In genomic region chr1:86434001-86434400, GRCm38 (mm10) we compare ENCODE assay signal across 8 mouse cellular contexts. TPM values are rescaled to one million over a fixed set of nuclear protein-coding genes. Genes with fewer than 3 reads are reported as not detected.
DNase-seq lines count a peak whose midpoint lies in the region; ATAC-seq lines count a peak whose summit lies in the region.

No protein-coding gene starts in this region.

- peak overlapping the region; percentile 86 for H3K4me2 ChIP-seq in intestine, embryonic 15.5 days (replicated peaks)
- peak overlapping the region; percentile 74 for H3K4me2 ChIP-seq in stomach, embryonic 14.5 days (replicated peaks; ENCODE audit: low read depth, low read length)

- peak overlapping the region; percentile 94 for H3K27ac ChIP-seq in intestine, embryonic 15.5 days
- H3K27ac ChIP-seq in stomach, embryonic 14.5 days (ENCODE audit: low read length), result peak overlapping the region; percentile 99

- no peaks in the 10 kb centered on the region for H3K36me3 ChIP-seq in intestine, embryonic 15.5 days
- no peaks in the 10 kb centered on the region for H3K36me3 ChIP-seq in stomach, embryonic 14.5 days (ENCODE audit: control insufficient read depth, insufficient read depth, low read length)

- peak; percentile 65 for ATAC-seq in intestine, embryonic 15.5 days
- peak; percentile 56 for ATAC-seq in stomach, embryonic 14.5 days (ENCODE audit: insufficient number of reproducible peaks, insufficient read depth, low FRiP score, low read depth)

- DNase-seq in cerebellum, adult 11-12 months, result peak; percentile 79
- DNase-seq in cerebellum, postnatal 36 days, result no peak
- peak; percentile 37 for DNase-seq in thymus, postnatal 0 days (ENCODE audit: low spot score)
- no peak for DNase-seq in thymus, postnatal 36 days
- peak; percentile 64 for DNase-seq in gastrocnemius, postnatal 10 days
- peak; percentile 74 for DNase-seq in lung, postnatal 25 days (ENCODE audit: low spot score)

- peak overlapping the region; percentile 50 for H3K4me3 ChIP-seq in intestine, embryonic 15.5 days (replicated peaks)
- H3K4me3 ChIP-seq in stomach, embryonic 14.5 days (ENCODE audit: low read depth, low read length), result peak overlapping the region; percentile 40

- H3K9ac ChIP-seq in intestine, embryonic 15.5 days, result peak overlapping the region; percentile 46
- H3K9ac ChIP-seq in stomach, embryonic 14.5 days (replicated peaks; ENCODE audit: low read depth, low read length), result peak overlapping the region; percentile 26

- H3K4me1 ChIP-seq in intestine, embryonic 15.5 days (replicated peaks), result peaks cover 35% of the 10 kb centered on the region
- H3K4me1 ChIP-seq in stomach, embryonic 14.5 days (ENCODE audit: control insufficient read depth, insufficient read depth, low read length), result peaks cover 22% of the 10 kb centered on the region

- 0% methylated on average over 12 of the region's 12 CpGs for WGBS in intestine, embryonic 15.5 days
- 0% methylated on average over 12 of the region's 12 CpGs for WGBS in stomach, embryonic 14.5 days

- H3K9me3 ChIP-seq in intestine, embryonic 15.5 days, result no peaks in the 10 kb centered on the region
- no peaks in the 10 kb centered on the region for H3K9me3 ChIP-seq in stomach, embryonic 14.5 days (ENCODE audit: control insufficient read depth, low read depth, low read length)

- no peaks in the 10 kb centered on the region for H3K27me3 ChIP-seq in intestine, embryonic 15.5 days (replicated peaks)
- no peaks in the 10 kb centered on the region for H3K27me3 ChIP-seq in stomach, embryonic 14.5 days (ENCODE audit: control insufficient read depth, insufficient read depth, low read length)

RNA-seq across cellular contexts. Expression of gene Tex44, which starts 7.9 kb away (rescaled TPM):
- 0.08 TPM in 1 of 2 replicates, not detected in the other for polyA plus RNA-seq in thymus, postnatal 0 days (2015; fragmentation: Nextera tagmentation; extraction: Ambion mirVana)
- not detected for total RNA-seq in gastrocnemius, postnatal 10 days (2021)
- not detected in 2 replicates for polyA plus RNA-seq in intestine, embryonic 15.5 days (2015; fragmentation: Nextera tagmentation; extraction: Ambion mirVana)
- polyA plus RNA-seq in stomach, embryonic 14.5 days (2014; fragmentation: Nextera tagmentation; extraction: Ambion mirVana), result not detected in 2 replicates

RNA-seq across cellular contexts. Expression of gene Nmur1, which starts 8.0 kb away (rescaled TPM):
- 0.17 TPM in 1 of 2 replicates, not detected in the other for polyA plus RNA-seq in thymus, postnatal 0 days (2015; fragmentation: Nextera tagmentation; extraction: Ambion mirVana)
- total RNA-seq in gastrocnemius, postnatal 10 days (2021), result not detected
- polyA plus RNA-seq in intestine, embryonic 15.5 days (2015; fragmentation: Nextera tagmentation; extraction: Ambion mirVana), result 0.27 and 0.36 TPM in 2 replicates
- not detected in 2 replicates for polyA plus RNA-seq in stomach, embryonic 14.5 days (2014; fragmentation: Nextera tagmentation; extraction: Ambion mirVana)

Comparison
In these comparisons a context has a peak if more than half of its experiments do, and no peak if none do; other contexts are left out.
1. DNase-seq: peak in cerebellum, adult 11-12 months (single experiment), thymus, postnatal 0 days (single experiment), gastrocnemius, postnatal 10 days (single experiment) and lung, postnatal 25 days (single experiment); none in cerebellum, postnatal 36 days (0 of 2) and thymus, postnatal 36 days (0 of 2).